Mouse (Mus musculus) lung, postnatal 4 days (tissue): ENCODE measurements around the gene Cmtm7.

Experiments
- DNase-seq, 2 experiments: peaks; one replicate each; pipeline ENCODE4 v3.0.0; 2021

Gene Cmtm7

GRCm38 (mm10) chr9:114781526-114782212 lies at the start of gene Cmtm7:
Gene Cmtm7 (minus strand): TSS chr9:114781856.
- peak; percentile 85 to 89 for DNase-seq

GRCm38 (mm10) chr9:114830351-114830750 lies 48.7 kb upstream of the Cmtm7 start:
- no peak for DNase-seq

GRCm38 (mm10) chr9:114829669-114830068 lies 48.0 kb upstream of the Cmtm7 start:
- DNase-seq = no peak

GRCm38 (mm10) chr9:114828377-114828776 lies 46.7 kb upstream of the Cmtm7 start:
- DNase-seq = no peak

GRCm38 (mm10) chr9:114827242-114827852 lies 45.7 kb upstream of the Cmtm7 start:
- DNase-seq = no peak

GRCm38 (mm10) chr9:114824166-114824565 lies 42.5 kb upstream of the Cmtm7 start:
- DNase-seq = no peak

GRCm38 (mm10) chr9:114821548-114822289 lies 40.1 kb upstream of the Cmtm7 start:
- no peak for DNase-seq

GRCm38 (mm10) chr9:114818918-114819317 lies 37.3 kb upstream of the Cmtm7 start:
- no peak for DNase-seq

GRCm38 (mm10) chr9:114817012-114817411 lies 35.4 kb upstream of the Cmtm7 start:
- DNase-seq = no peak

- no peak for DNase-seq
These were observed 34.5 kb upstream of the Cmtm7 start for GRCm38 (mm10) chr9:114816121-114816520.

GRCm38 (mm10) chr9:114815315-114815714 lies 33.7 kb upstream of the Cmtm7 start:
- peak in 1 of 2 experiments; percentile 58 for DNase-seq

GRCm38 (mm10) chr9:114812001-114812400 lies 30.3 kb upstream of the Cmtm7 start:
- DNase-seq = no peak

- DNase-seq = no peak
These were observed 29.2 kb upstream of the Cmtm7 start for GRCm38 (mm10) chr9:114810837-114811236.

GRCm38 (mm10) chr9:114808671-114809070 lies 27.0 kb upstream of the Cmtm7 start:
- no peak for DNase-seq

GRCm38 (mm10) chr9:114807261-114807660 lies 25.6 kb upstream of the Cmtm7 start:
- DNase-seq = no peak

- peak; percentile 55 to 60 for DNase-seq
These were observed 23.6 kb upstream of the Cmtm7 start for GRCm38 (mm10) chr9:114805151-114805671.

GRCm38 (mm10) chr9:114802191-114802590 lies 20.5 kb upstream of the Cmtm7 start:
- no peak for DNase-seq

GRCm38 (mm10) chr9:114801301-114801700 lies 19.6 kb upstream of the Cmtm7 start:
- DNase-seq = no peak

GRCm38 (mm10) chr9:114799498-114800107 lies 17.9 kb upstream of the Cmtm7 start:
- DNase-seq = no peak

- DNase-seq = no peak
These were observed 17.2 kb upstream of the Cmtm7 start for GRCm38 (mm10) chr9:114798845-114799244.

- DNase-seq = peak; percentile 85 to 90
These were observed 15.8 kb upstream of the Cmtm7 start for GRCm38 (mm10) chr9:114797329-114798004.

- DNase-seq = no peak
These were observed 14.9 kb upstream of the Cmtm7 start for GRCm38 (mm10) chr9:114796473-114797050.
